Mouse (Mus musculus) cerebellum, adult 2 months (tissue): Measurements from ENCODE around the gene Fnip2. TPM values are rescaled to one million over a fixed set of nuclear protein-coding genes. Genes with fewer than 3 reads are reported as not detected.

ENCODE experiments used
- DNase-seq, 2 experiments: peaks; one replicate each; pipeline ENCODE4 v3.0.0; 2021
- H3K27ac ChIP-seq: fragments of 200-500 bp; 2 replicates; pipeline ENCODE4 v1.5.1; 2012; ENCODE audit warnings: low read length, control low read depth, inconsistent platforms; ENCODE audit not compliant: insufficient read depth
- H3K27me3 ChIP-seq: fragments of 200-500 bp; 2 replicates; pipeline ENCODE4 v1.6.1; 2012; ENCODE audit warnings: inconsistent platforms, mild to moderate bottlenecking, low read length, moderate library complexity; ENCODE audit not compliant: control insufficient read depth, insufficient read depth
- H3K4me1 ChIP-seq: fragments of 200-500 bp; 2 replicates; pipeline ENCODE4 v1.6.1; 2011; ENCODE audit warnings: low read length; ENCODE audit not compliant: control insufficient read depth, insufficient read depth
- H3K4me3 ChIP-seq: fragments of 200-500 bp; replicated peaks from 2 replicates; pipeline ENCODE3; 2011; ENCODE audit warnings: mild to moderate bottlenecking, low read depth, low read length, control low read depth; ENCODE audit not compliant: insufficient read depth
- CTCF ChIP-seq: fragments of 200-500 bp; IDR thresholded peaks from 2 replicates; pipeline ENCODE4 v1.5.1; 2011; ENCODE audit warnings: low read depth, mild to moderate bottlenecking, control low read depth, low read length, moderate library complexity, borderline replicate concordance; ENCODE audit not compliant: insufficient read depth
- POLR2A ChIP-seq: fragments of 200-500 bp; IDR thresholded peaks from 2 replicates; pipeline ENCODE4 v1.6.1; 2011; ENCODE audit warnings: low read length, control low read depth, borderline replicate concordance; ENCODE audit not compliant: insufficient read depth
- WGBS: fragments of 180-500 bp; shearing (Covaris S2); methylation state at CpG from one replicate; pipeline ENCODE4 v1.1.7; 2018; 5-methylcytosine and 5-hydroxymethylcytosine counted together
- polyA plus RNA-seq: library from polyadenylated mRNA; depleted of rRNA; stranded (reverse); fragments of >200 nt; gene quantifications from 2 replicates; pipeline ENCODE4 v1.2.3, GENCODE M21; 2012; rRNA removed

Gene Fnip2
- polyA plus RNA-seq, 1 experiment = 16.3 TPM

GRCm38 (mm10) chr3:79413492-79413891, 154.1 kb downstream of the Fnip2 start:
- H3K27ac ChIP-seq = no peak overlapping the region
- no peak overlapping the region for H3K4me3 ChIP-seq
- no peak for DNase-seq
- peaks cover 3% of the 10 kb centered on the region; the same call in 1 of the 2 replicates for H3K4me1 ChIP-seq
- WGBS = 94% methylated on average over 1 of the region's 1 CpGs
- no peaks in the 10 kb centered on the region for H3K27me3 ChIP-seq
- TF ChIP-seq CTCF (no peak), POLR2A (no peak)

DNA sequence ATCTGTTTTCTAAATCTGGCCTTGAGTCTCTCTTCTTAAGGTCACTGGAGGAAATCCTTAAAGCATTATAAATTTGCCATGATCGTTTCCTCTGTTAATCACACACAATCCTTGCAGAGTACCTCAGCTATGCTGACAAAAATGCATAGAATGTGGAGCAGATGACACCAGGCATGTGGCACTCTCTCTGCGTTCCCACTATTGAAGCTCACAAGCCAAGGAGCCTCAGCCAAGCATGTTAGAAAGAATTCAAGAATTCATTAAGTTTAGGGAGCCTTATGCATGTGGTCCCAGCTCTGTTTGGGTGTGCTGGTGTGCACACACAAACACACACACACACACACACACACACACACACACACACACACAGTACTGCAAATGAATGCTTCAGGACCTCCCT, 155.9 kb downstream of the Fnip2 start:
- WGBS = 46% methylated on average over 2 of the region's 2 CpGs
- DNase-seq = no peak
- H3K4me1 ChIP-seq = no peaks in the 10 kb centered on the region
- H3K27me3 ChIP-seq = no peaks in the 10 kb centered on the region
- TF ChIP-seq CTCF (no peak), POLR2A (no peak)
- no peak overlapping the region for H3K4me3 ChIP-seq
- no peak overlapping the region for H3K27ac ChIP-seq

DNA sequence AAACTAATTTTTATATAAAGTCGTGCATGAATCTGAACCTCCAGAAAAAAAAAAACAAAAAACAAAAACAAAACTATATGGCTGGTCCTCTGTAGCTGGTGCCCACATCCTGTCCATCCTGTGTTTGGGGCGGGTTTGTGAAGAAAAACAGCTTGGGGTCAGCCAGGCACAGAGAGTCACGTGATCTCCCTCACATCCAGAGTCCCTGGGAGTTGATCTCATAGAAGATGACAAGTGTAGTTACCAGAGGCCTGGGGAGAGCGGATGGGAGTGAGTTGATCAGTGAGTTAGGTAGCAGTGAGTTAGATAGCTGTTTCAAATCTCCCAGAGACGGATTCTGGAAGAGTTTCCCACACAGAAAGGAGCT, 157.0 kb downstream of the Fnip2 start:
- TF ChIP-seq CTCF = no peak
- no peak for TF ChIP-seq POLR2A
- no peak for DNase-seq
- H3K27ac ChIP-seq = no peak overlapping the region
- H3K27me3 ChIP-seq = no peaks in the 10 kb centered on the region
- no peaks in the 10 kb centered on the region for H3K4me1 ChIP-seq
- WGBS = 37% methylated on average over 5 of the region's 5 CpGs
- no peak overlapping the region for H3K4me3 ChIP-seq

DNA sequence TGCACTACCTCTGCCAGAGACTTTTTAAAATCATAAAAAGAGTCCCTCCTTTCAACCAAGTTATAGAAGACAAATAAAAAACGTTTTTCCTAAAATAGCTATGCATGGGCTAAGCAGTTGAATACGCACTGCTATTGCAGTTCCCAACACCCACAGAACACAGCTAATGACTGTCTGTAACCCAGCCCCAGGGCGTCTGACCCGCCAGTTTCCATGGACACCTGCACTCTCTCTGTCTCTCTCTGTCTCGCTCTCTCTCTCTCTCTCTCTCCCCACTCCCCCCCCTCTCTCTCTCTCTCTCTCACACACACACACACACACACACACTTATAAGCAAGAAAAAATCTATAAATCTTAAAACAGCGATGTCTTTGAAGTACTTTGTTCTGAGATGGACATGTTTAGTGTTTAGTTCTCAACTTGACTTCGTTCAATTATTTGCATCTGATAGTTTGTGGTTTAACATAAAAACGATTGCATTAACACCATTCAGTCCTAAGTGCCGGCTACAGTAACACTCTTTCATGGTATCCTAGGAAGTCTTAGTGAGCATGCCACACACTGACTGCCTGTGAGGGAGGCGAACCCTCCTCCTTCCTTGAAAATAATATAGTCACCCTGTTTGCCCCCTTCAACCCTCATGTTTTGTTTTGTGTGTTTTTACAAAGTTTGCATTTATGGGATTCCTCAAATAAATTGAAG, 157.5 kb downstream of the Fnip2 start:
- Histone ChIP-seq H3K27me3 (no peaks in the 10 kb centered on the region), H3K4me1 (no peaks in the 10 kb centered on the region), H3K4me3 (no peak overlapping the region), H3K27ac (no peak overlapping the region)
- no peak for DNase-seq
- 29% methylated on average over 10 of the region's 10 CpGs for WGBS
- no peak for TF ChIP-seq CTCF
- no peak for TF ChIP-seq POLR2A

DNA sequence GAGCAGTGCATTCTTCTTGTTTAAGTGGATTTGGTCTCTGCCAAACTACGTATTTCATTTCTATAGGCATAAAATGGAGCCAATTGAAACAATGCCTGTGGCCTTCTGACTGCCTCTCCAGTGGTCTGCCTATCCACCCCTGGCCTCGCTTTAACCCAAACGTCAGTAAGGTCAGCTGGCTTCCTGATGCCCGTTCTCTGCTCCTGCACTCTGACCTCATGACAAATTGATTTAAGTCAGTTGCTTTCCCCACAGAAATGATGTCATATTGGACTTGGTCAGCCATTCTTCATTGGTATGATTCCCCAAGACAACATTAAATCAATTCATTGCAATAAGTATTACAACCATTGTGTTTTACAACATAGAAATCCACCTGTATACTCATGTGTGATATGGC, 159.1 kb downstream of the Fnip2 start:
- WGBS = 60% methylated on average over 4 of the region's 4 CpGs
- H3K27ac ChIP-seq = no peak overlapping the region
- H3K27me3 ChIP-seq = no peaks in the 10 kb centered on the region
- no peak overlapping the region for H3K4me3 ChIP-seq
- H3K4me1 ChIP-seq = no peaks in the 10 kb centered on the region
- no peak for DNase-seq
- no peak for TF ChIP-seq POLR2A
- TF ChIP-seq CTCF = no peak

Other genes starting within 250 kb of the Fnip2 start
- not detected in 2 replicates for gene Gm17359, start 231.1 kb downstream of the Fnip2 start, polyA plus RNA-seq
- gene Ppid, start 23.5 kb upstream of the Fnip2 start, polyA plus RNA-seq = 71.7 and 74.2 TPM in 2 replicates
- 4.9 and 5.1 TPM in 2 replicates for gene 4930579G24Rik, start 61.3 kb upstream of the Fnip2 start, polyA plus RNA-seq
- gene Etfdh, start 61.7 kb upstream of the Fnip2 start, polyA plus RNA-seq = 31.6 and 33.0 TPM in 2 replicates
- 0.17 and 0.20 TPM in 2 replicates for gene Rxfp1, start 170.1 kb upstream of the Fnip2 start, polyA plus RNA-seq